Mouse (Mus musculus): ENCODE results near the gene Catsperz. TPM values are rescaled to one million over a fixed set of nuclear protein-coding genes. Genes with fewer than 3 reads are reported as not detected.

The Catsperz gene
- polyA plus RNA-seq, 1 experiment from 2014 or later: 0.85 TPM

DNA sequence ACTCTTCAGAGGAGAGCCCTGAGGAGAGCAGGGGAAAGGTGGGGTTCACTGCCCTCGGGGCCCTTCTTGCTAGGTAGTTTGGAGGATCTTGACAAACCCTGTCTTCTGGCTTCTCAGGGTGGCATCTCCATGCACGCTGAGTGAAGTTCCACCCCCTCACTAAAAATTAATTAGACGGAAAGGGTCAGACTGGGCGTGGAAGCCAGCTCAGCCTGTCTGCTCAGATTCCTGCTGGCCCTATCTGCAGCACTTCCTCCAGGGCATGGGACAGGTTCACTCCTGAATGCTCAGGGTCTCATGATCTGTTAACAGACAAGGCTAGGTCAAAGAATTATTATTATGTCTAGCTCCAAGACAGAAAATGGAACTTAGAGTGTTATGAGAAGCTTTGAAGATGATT lies 32.7 kb downstream of the Catsperz start:
- Histone ChIP-seq H3K4me2 (replicated peaks) (no peak overlapping the region), H3K4me1 (no peaks in the 10 kb centered on the region), H3K9me3 (no peaks in the 10 kb centered on the region), H3K9ac (replicated peaks) (no peak overlapping the region), H3K27me3 (no peaks in the 10 kb centered on the region; the same call in 1 of the 2 replicates), H3K27ac (replicated peaks) (no peak overlapping the region), H3K36me3 (no peaks in the 10 kb centered on the region), H3K4me3 (no peak overlapping the region)
- WGBS: 81% methylated on average over 4 of the region's 4 CpGs
- ATAC-seq (replicated peaks): no peak

DNA sequence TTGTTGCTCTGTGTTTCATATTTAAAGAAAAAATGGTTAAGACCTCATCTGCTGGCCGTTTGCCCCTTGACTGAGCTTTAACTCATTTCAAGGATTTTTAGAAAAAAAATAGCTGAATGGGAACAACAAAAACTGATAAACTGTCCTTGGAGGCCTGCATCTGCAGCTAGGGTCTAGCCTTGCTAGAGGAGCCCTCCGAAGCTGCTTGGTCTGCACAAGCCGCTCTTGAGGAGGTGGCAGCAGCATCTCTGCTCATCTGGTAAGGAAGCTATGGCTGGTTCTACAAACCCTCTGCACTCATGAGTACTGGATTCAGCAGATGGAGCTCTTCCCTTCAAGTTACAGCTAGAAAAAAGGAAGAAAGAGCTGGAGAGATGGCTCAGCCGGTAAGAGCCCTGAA lies 47.2 kb downstream of the Catsperz start:
- Histone ChIP-seq H3K4me2 (replicated peaks) (no peak overlapping the region), H3K27ac (replicated peaks) (no peak overlapping the region), H3K27me3 (no peaks in the 10 kb centered on the region), H3K4me3 (no peak overlapping the region), H3K9ac (replicated peaks) (no peak overlapping the region), H3K36me3 (no peaks in the 10 kb centered on the region), H3K4me1 (no peaks in the 10 kb centered on the region), H3K9me3 (no peaks in the 10 kb centered on the region)
- ATAC-seq (replicated peaks): no peak
- WGBS: 90% methylated on average over 4 of the region's 4 CpGs

- H3K9ac ChIP-seq (replicated peaks): no peak overlapping the region
- no peak overlapping the region for H3K4me3 ChIP-seq
- H3K27ac ChIP-seq (replicated peaks): no peak overlapping the region
- no peaks in the 10 kb centered on the region for H3K9me3 ChIP-seq
- ATAC-seq (replicated peaks): no peak
- no peak overlapping the region for H3K4me2 ChIP-seq (replicated peaks)
- no peaks in the 10 kb centered on the region for H3K27me3 ChIP-seq
- no peaks in the 10 kb centered on the region for H3K4me1 ChIP-seq
- no peaks in the 10 kb centered on the region for H3K36me3 ChIP-seq
Measured at GRCm38 (mm10) chr19:6876799-6877198, 48.4 kb downstream of the Catsperz start.

DNA sequence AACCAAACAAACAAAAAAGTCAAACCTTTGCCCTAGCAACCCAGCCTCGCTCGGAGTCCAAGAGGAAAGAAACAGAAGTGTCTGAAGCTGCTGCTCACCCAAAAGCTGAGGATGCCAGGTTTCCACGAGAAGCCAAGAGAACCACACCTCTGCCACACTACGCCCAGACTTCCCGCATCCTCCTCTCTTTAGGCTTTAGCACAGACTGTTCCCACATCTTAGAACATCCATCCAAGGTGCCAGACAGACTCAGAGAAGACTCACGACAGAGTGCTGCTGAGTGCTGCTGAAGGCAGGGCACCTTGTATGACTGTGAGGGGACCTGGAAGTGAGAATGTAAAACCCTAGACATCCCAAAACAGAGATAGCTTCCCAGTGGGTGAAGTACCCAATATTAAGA lies 49.3 kb downstream of the Catsperz start:
- no peak overlapping the region for H3K4me3 ChIP-seq
- no peaks in the 10 kb centered on the region for H3K9me3 ChIP-seq
- WGBS: 91% methylated on average over 6 of the region's 6 CpGs
- no peak for ATAC-seq (replicated peaks)
- no peak overlapping the region for H3K4me2 ChIP-seq (replicated peaks)
- H3K27ac ChIP-seq (replicated peaks): no peak overlapping the region
- H3K9ac ChIP-seq (replicated peaks): no peak overlapping the region
- no peaks in the 10 kb centered on the region for H3K4me1 ChIP-seq
- H3K27me3 ChIP-seq: no peaks in the 10 kb centered on the region
- H3K36me3 ChIP-seq: no peaks in the 10 kb centered on the region

- 100% methylated on average over 1 of the region's 1 CpGs for WGBS
- no peak for ATAC-seq (replicated peaks)
- Histone ChIP-seq H3K4me1 (no peaks in the 10 kb centered on the region), H3K9me3 (no peaks in the 10 kb centered on the region), H3K4me2 (replicated peaks) (no peak overlapping the region), H3K27me3 (no peaks in the 10 kb centered on the region), H3K9ac (replicated peaks) (no peak overlapping the region), H3K36me3 (no peaks in the 10 kb centered on the region), H3K27ac (replicated peaks) (no peak overlapping the region), H3K4me3 (no peak overlapping the region)
Measured at GRCm38 (mm10) chr19:6874257-6874656, 50.9 kb downstream of the Catsperz start.

- Histone ChIP-seq H3K36me3 (no peaks in the 10 kb centered on the region), H3K9ac (replicated peaks) (no peak overlapping the region), H3K4me2 (replicated peaks) (no peak overlapping the region), H3K9me3 (no peaks in the 10 kb centered on the region), H3K27ac (replicated peaks) (no peak overlapping the region), H3K4me3 (no peak overlapping the region), H3K27me3 (no peaks in the 10 kb centered on the region), H3K4me1 (no peaks in the 10 kb centered on the region)
- ATAC-seq (replicated peaks): no peak
- 75% methylated on average over 3 of the region's 3 CpGs for WGBS
Measured at GRCm38 (mm10) chr19:6872701-6873100, 52.5 kb downstream of the Catsperz start.

Small RNA genes lying within 50 kb of the gene (microRNA-seq; reads per million reads assigned to microRNA genes)
- 2.4 reads per million, percentile 3 among the genes with 10 or more reads in this experiment for gene Mir6990

Other genes with a start within 250 kb of the Catsperz start
- 7.1 and 7.7 TPM in 2 replicates for gene Rps6ka4, start 84.7 kb downstream of the Catsperz start, polyA plus RNA-seq (2015; fragmentation: Nextera tagmentation; extraction: Ambion mirVana)
- gene Ccdc88b, start 67.2 kb downstream of the Catsperz start, polyA plus RNA-seq (2015; fragmentation: Nextera tagmentation; extraction: Ambion mirVana): 0.40 and 0.71 TPM in 2 replicates
- gene Trmt112, start 15.7 kb downstream of the Catsperz start, polyA plus RNA-seq (2015; fragmentation: Nextera tagmentation; extraction: Ambion mirVana): 116 and 125 TPM in 2 replicates
- 231 and 241 TPM in 2 replicates for gene Prdx5, start 15.3 kb downstream of the Catsperz start, polyA plus RNA-seq (2015; fragmentation: Nextera tagmentation; extraction: Ambion mirVana)
- 20.3 and 21.2 TPM in 2 replicates for gene Esrra, start 3.6 kb downstream of the Catsperz start, polyA plus RNA-seq (2015; fragmentation: Nextera tagmentation; extraction: Ambion mirVana)
- 1.4 and 1.8 TPM in 2 replicates for gene Kcnk4, start 9.1 kb upstream of the Catsperz start, polyA plus RNA-seq (2015; fragmentation: Nextera tagmentation; extraction: Ambion mirVana)
- gene Bad, start 16.5 kb upstream of the Catsperz start, polyA plus RNA-seq (2015; fragmentation: Nextera tagmentation; extraction: Ambion mirVana): 83.7 and 83.8 TPM in 2 replicates
- 48.0 and 48.2 TPM in 2 replicates for gene Gpr137, start 17.1 kb upstream of the Catsperz start, polyA plus RNA-seq (2015; fragmentation: Nextera tagmentation; extraction: Ambion mirVana)
- 263 and 289 TPM in 2 replicates for gene Ppp1r14b, start 49.6 kb upstream of the Catsperz start, polyA plus RNA-seq (2015; fragmentation: Nextera tagmentation; extraction: Ambion mirVana)
- 11.2 and 11.5 TPM in 2 replicates for gene Plcb3, start 51.1 kb upstream of the Catsperz start, polyA plus RNA-seq (2015; fragmentation: Nextera tagmentation; extraction: Ambion mirVana)
- 83.7 and 90.9 TPM in 2 replicates for gene Fkbp2, start 55.1 kb upstream of the Catsperz start, polyA plus RNA-seq (2015; fragmentation: Nextera tagmentation; extraction: Ambion mirVana)
- 41.0 and 46.7 TPM in 2 replicates for gene Vegfb, start 62.3 kb upstream of the Catsperz start, polyA plus RNA-seq (2015; fragmentation: Nextera tagmentation; extraction: Ambion mirVana)
- gene Dnajc4, start 67.2 kb upstream of the Catsperz start, polyA plus RNA-seq (2015; fragmentation: Nextera tagmentation; extraction: Ambion mirVana): 20.3 and 22.8 TPM in 2 replicates
- gene Nudt22, start 70.7 kb upstream of the Catsperz start, polyA plus RNA-seq (2015; fragmentation: Nextera tagmentation; extraction: Ambion mirVana): 18.1 and 18.2 TPM in 2 replicates
- gene Trpt1, start 70.8 kb upstream of the Catsperz start, polyA plus RNA-seq (2015; fragmentation: Nextera tagmentation; extraction: Ambion mirVana): 14.8 and 16.0 TPM in 2 replicates
- gene Fermt3, start 94.1 kb upstream of the Catsperz start, polyA plus RNA-seq (2015; fragmentation: Nextera tagmentation; extraction: Ambion mirVana): 3.6 and 3.7 TPM in 2 replicates
- 243 and 245 TPM in 2 replicates for gene Stip1, start 114.6 kb upstream of the Catsperz start, polyA plus RNA-seq (2015; fragmentation: Nextera tagmentation; extraction: Ambion mirVana)
- gene Macrod1, start 131.4 kb upstream of the Catsperz start, polyA plus RNA-seq (2015; fragmentation: Nextera tagmentation; extraction: Ambion mirVana): 5.8 and 6.0 TPM in 2 replicates
- 14.9 and 18.9 TPM in 2 replicates for gene Flrt1, start 180.3 kb upstream of the Catsperz start, polyA plus RNA-seq (2015; fragmentation: Nextera tagmentation; extraction: Ambion mirVana)

Data from forebrain, embryonic 15.5 days (tissue).